Mouse (Mus musculus) midbrain, postnatal 0 days (tissue): ENCODE data around the gene Diexf. TPM values are rescaled to one million over a fixed set of nuclear protein-coding genes. Genes with fewer than 3 reads are reported as not detected.

Source experiments
- ATAC-seq: fragments of 200-750 bp; cut with Nextera tagmentation; 2 replicates; pipeline ENCODE4 v1.8.0; 2017; ENCODE audit warnings: moderate number of reproducible peaks, mild to moderate bottlenecking, moderate TSS enrichment, moderate library complexity; ENCODE audit not compliant: low FRiP score
- DNase-seq: peaks from one replicate; pipeline ENCODE4 v3.0.0-alpha.2; 2015; ENCODE audit warnings: low spot score
- H3K27ac ChIP-seq: fragments of 300-500 bp; sonication (generic); 2 replicates; pipeline ENCODE4 v1.5.1; 2014; ENCODE audit warnings: low read depth, mild to moderate bottlenecking, low read length, mixed read lengths
- H3K27me3 ChIP-seq: fragments of 300-500 bp; sonication (generic); 2 replicates; pipeline ENCODE4 v1.6.1; 2014; ENCODE audit warnings: low read length, control low read depth, mixed read lengths; ENCODE audit not compliant: insufficient read depth
- H3K36me3 ChIP-seq: fragments of 300-500 bp; sonication (generic); 2 replicates; pipeline ENCODE4 v1.6.1; 2014; ENCODE audit warnings: low read length, control low read depth, mixed read lengths; ENCODE audit not compliant: insufficient read depth
- H3K4me1 ChIP-seq: fragments of 300-500 bp; sonication (generic); 2 replicates; pipeline ENCODE4 v1.6.1; 2014; ENCODE audit warnings: mild to moderate bottlenecking, control low read depth, antibody characterized with exemption, low read length, mixed read lengths; ENCODE audit not compliant: insufficient read depth
- H3K4me2 ChIP-seq: fragments of 300-500 bp; sonication (generic); 2 replicates; pipeline ENCODE4 v1.6.1; 2014; ENCODE audit warnings: low read depth, mild to moderate bottlenecking, low read length, mixed read lengths; ENCODE audit not compliant: poor library complexity, severe bottlenecking
- H3K4me3 ChIP-seq: fragments of 300-500 bp; sonication (generic); 2 replicates; pipeline ENCODE4 v1.5.1; 2014; ENCODE audit warnings: low read depth, mild to moderate bottlenecking, low read length, moderate library complexity
- H3K9ac ChIP-seq: fragments of 300-500 bp; sonication (generic); replicated peaks from 2 replicates; pipeline ENCODE4 v1.6.1; 2014; ENCODE audit warnings: mild to moderate bottlenecking, low read length, moderate library complexity, mixed read lengths; ENCODE audit not compliant: poor library complexity, severe bottlenecking
- H3K9me3 ChIP-seq: fragments of 300-500 bp; sonication (generic); 2 replicates; pipeline ENCODE4 v1.6.1; 2016; ENCODE audit warnings: low read length, control low read depth
- CTCF ChIP-seq: IDR thresholded peaks from 2 replicates; pipeline ENCODE4 v1.5.1; 2016; ENCODE audit warnings: antibody characterized with exemption, mild to moderate bottlenecking
- WGBS: fragments of 180-500 bp; shearing (Covaris S2); extraction: QIAGEN DNeasy Blood & Tissue Kit; methylation state at CpG from one replicate; pipeline ENCODE4 v1.1.7; 2014; 5-methylcytosine and 5-hydroxymethylcytosine counted together
- polyA plus RNA-seq: library from polyadenylated mRNA; unstranded; fragments of >200 nt; fragmentation: Nextera tagmentation; extraction: Ambion mirVana; gene quantifications from 2 replicates; pipeline ENCODE4 v1.2.1, GENCODE M21; 2015
- total RNA-seq: library from RNA; depleted of rRNA; stranded (reverse); fragments of >200 nt; gene quantifications from 2 replicates; pipeline ENCODE4 v1.2.3, GENCODE M21; 2014

Diexf gene
- total and polyA plus RNA-seq, 2 experiments from 2014 or later: 3.9 to 15.5 TPM

- Histone ChIP-seq H3K4me2 (no peak overlapping the region), H3K9ac (no peak overlapping the region), H3K27ac (no peak overlapping the region), H3K36me3 (no peaks in the 10 kb centered on the region), H3K27me3 (no peaks in the 10 kb centered on the region), H3K4me3 (no peak overlapping the region), H3K9me3 (no peaks in the 10 kb centered on the region), H3K4me1 (no peaks in the 10 kb centered on the region)
- DNase-seq (no peak), ATAC-seq (no peak)
- 89% methylated on average over 4 of the region's 4 CpGs for WGBS
- TF ChIP-seq CTCF: no peak
Measured at GRCm38 (mm10) chr1:193145101-193145500, 15.0 kb upstream of the Diexf start.

GRCm38 (mm10) chr1:193144516-193144915 lies 14.4 kb upstream of the Diexf start:
- H3K9ac ChIP-seq: no peak overlapping the region
- no peaks in the 10 kb centered on the region for H3K9me3 ChIP-seq
- H3K4me3 ChIP-seq: no peak overlapping the region
- no peaks in the 10 kb centered on the region for H3K27me3 ChIP-seq
- DNase-seq (no peak), ATAC-seq (no peak)
- no peak overlapping the region for H3K27ac ChIP-seq
- no peaks in the 10 kb centered on the region for H3K4me1 ChIP-seq
- no peak overlapping the region for H3K4me2 ChIP-seq
- 91% methylated on average over 6 of the region's 6 CpGs for WGBS
- H3K36me3 ChIP-seq: no peaks in the 10 kb centered on the region
- no peak for TF ChIP-seq CTCF

GRCm38 (mm10) chr1:193142517-193143062 lies 12.5 kb upstream of the Diexf start:
- no peaks in the 10 kb centered on the region for H3K9me3 ChIP-seq
- no peak overlapping the region for H3K27ac ChIP-seq
- no peaks in the 10 kb centered on the region for H3K36me3 ChIP-seq
- DNase-seq (no peak), ATAC-seq (no peak)
- H3K4me1 ChIP-seq: no peaks in the 10 kb centered on the region
- no peak overlapping the region for H3K9ac ChIP-seq
- no peak overlapping the region for H3K4me3 ChIP-seq
- H3K27me3 ChIP-seq: no peaks in the 10 kb centered on the region; the same call in 1 of the 2 replicates
- WGBS: 88% methylated on average over 8 of the region's 8 CpGs
- H3K4me2 ChIP-seq: no peak overlapping the region
- no peak for TF ChIP-seq CTCF

GRCm38 (mm10) chr1:193141118-193141517 lies 11.0 kb upstream of the Diexf start:
- ATAC-seq: no peak

GRCm38 (mm10) chr1:193138669-193139068 lies 8.6 kb upstream of the Diexf start:
- H3K4me2 ChIP-seq: no peak overlapping the region
- DNase-seq (no peak), ATAC-seq (no peak)
- H3K4me1 ChIP-seq: no peaks in the 10 kb centered on the region
- WGBS: 59% methylated on average over 3 of the region's 3 CpGs
- H3K9me3 ChIP-seq: no peaks in the 10 kb centered on the region
- no peak overlapping the region for H3K27ac ChIP-seq
- no peak overlapping the region for H3K9ac ChIP-seq
- H3K36me3 ChIP-seq: no peaks in the 10 kb centered on the region
- H3K4me3 ChIP-seq: no peak overlapping the region
- TF ChIP-seq CTCF: no peak
- H3K27me3 ChIP-seq: no peaks in the 10 kb centered on the region; the same call in 1 of the 2 replicates

More at GRCm38 (mm10) chr1:193141118-193141517, 11.0 kb upstream of the Diexf start:
- Histone ChIP-seq H3K9me3 (no peaks in the 10 kb centered on the region), H3K4me2 (no peak overlapping the region), H3K27me3 (no peaks in the 10 kb centered on the region; the same call in 1 of the 2 replicates), H3K4me3 (no peak overlapping the region), H3K9ac (no peak overlapping the region), H3K27ac (no peak overlapping the region), H3K4me1 (no peaks in the 10 kb centered on the region), H3K36me3 (no peaks in the 10 kb centered on the region)
- no peak for TF ChIP-seq CTCF
- DNase-seq: no peak
- WGBS: 77% methylated on average over 7 of the region's 7 CpGs

GRCm38 (mm10) chr1:193138087-193138486 lies 8.0 kb upstream of the Diexf start:
- H3K9me3 ChIP-seq: no peaks in the 10 kb centered on the region
- H3K4me3 ChIP-seq: no peak overlapping the region
- no peaks in the 10 kb centered on the region for H3K4me1 ChIP-seq
- no peaks in the 10 kb centered on the region; the same call in 1 of the 2 replicates for H3K27me3 ChIP-seq
- no peak for ATAC-seq
- no peak overlapping the region for H3K9ac ChIP-seq
- no peak for DNase-seq
- H3K27ac ChIP-seq: no peak overlapping the region
- TF ChIP-seq CTCF: no peak
- no peaks in the 10 kb centered on the region for H3K36me3 ChIP-seq
- no peak overlapping the region for H3K4me2 ChIP-seq
- WGBS: 52% methylated on average over 7 of the region's 7 CpGs
